Mouse (Mus musculus) cerebellum, adult 2 months (tissue): Measurements from ENCODE around the gene Akap5.

Experiments
- CTCF ChIP-seq: fragments of 200-500 bp; IDR thresholded peaks from 2 replicates; pipeline ENCODE4 v1.5.1; 2011; ENCODE audit warnings: low read depth, mild to moderate bottlenecking, control low read depth, low read length, moderate library complexity, borderline replicate concordance; ENCODE audit not compliant: insufficient read depth
- POLR2A ChIP-seq: fragments of 200-500 bp; IDR thresholded peaks from 2 replicates; pipeline ENCODE4 v1.6.1; 2011; ENCODE audit warnings: low read length, control low read depth, borderline replicate concordance; ENCODE audit not compliant: insufficient read depth

- TF ChIP-seq POLR2A = no peak
- TF ChIP-seq CTCF = no peak
These were observed 10.9 kb downstream of the Akap5 start for GRCm38 (mm10) chr12:76335641-76336040.
